8 mouse cellular contexts compared by ENCODE assay signal in the genomic region with DNA sequence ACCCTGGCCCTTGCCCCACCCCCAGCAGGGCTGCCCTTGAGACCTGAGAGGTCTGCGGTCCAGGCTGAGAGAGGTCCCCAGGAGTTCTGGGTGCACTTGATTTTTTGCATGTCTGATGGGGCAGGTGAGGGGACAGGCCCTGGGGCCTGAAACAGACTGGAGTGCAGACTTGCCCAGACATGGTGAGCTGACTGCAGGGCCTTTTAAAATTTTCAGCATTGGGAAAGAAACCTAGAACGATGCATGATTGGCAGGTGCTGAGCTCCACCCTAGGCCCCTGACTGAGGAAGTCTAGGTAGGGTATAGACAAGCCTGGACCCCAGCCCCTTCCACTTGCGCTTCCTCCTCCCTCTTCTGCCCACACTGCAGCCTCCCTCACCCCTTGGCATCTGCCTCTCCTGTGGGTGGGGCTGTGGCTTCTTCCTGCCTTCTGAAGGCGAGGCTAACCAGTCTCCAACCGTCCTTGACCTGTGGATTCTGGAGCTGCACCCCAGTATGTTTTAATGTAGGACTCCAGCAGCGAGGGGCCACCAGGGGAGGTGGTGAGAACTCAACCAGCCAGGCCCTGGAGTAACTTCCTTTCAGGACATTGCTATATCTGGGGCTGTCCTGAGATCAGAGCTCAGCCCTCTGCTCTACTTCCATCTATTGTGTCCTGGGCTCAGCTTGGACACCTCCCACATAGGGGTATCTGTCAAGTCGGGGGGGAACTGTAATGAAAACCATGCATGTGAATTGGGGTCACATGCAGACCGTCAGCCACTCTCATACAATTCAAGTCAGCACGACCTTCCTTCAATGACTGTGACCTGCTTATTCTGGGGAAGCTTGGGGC. TPM values are rescaled to one million over a fixed set of nuclear protein-coding genes. Genes with fewer than 3 reads are reported as not detected.
DNase-seq lines count a peak whose midpoint lies in the region; ATAC-seq and TF ChIP-seq lines count a peak whose summit lies in the region.

No protein-coding gene starts in this region.

- H3K9me3 ChIP-seq in limb, embryonic 12.5 days, result peaks cover 15% of the 10 kb centered on the region
- peaks cover 10% of the 10 kb centered on the region for H3K9me3 ChIP-seq in limb, embryonic 10.5 days (replicated peaks)
- H3K9me3 ChIP-seq in embryonic facial prominence, embryonic 12.5 days, result peaks cover 8% of the 10 kb centered on the region
- peaks cover 14% of the 10 kb centered on the region for H3K9me3 ChIP-seq in heart, postnatal 0 days (replicated peaks; ENCODE audit: control insufficient read depth, low read length)

- peaks cover 19% of the 10 kb centered on the region for H3K4me1 ChIP-seq in limb, embryonic 12.5 days (replicated peaks)
- peaks cover 33% of the 10 kb centered on the region for H3K4me1 ChIP-seq in limb, embryonic 10.5 days
- H3K4me1 ChIP-seq in embryonic facial prominence, embryonic 12.5 days, result peaks cover 20% of the 10 kb centered on the region
- peaks cover 15% of the 10 kb centered on the region for H3K4me1 ChIP-seq in heart, postnatal 0 days (ENCODE audit: control insufficient read depth, insufficient read depth)

- peaks cover 31% of the 10 kb centered on the region for H3K27me3 ChIP-seq in limb, embryonic 12.5 days
- H3K27me3 ChIP-seq in limb, embryonic 10.5 days (ENCODE audit: low read depth, poor library complexity, severe bottlenecking), result peaks cover 33% of the 10 kb centered on the region
- H3K27me3 ChIP-seq in embryonic facial prominence, embryonic 12.5 days, result peaks cover 21% of the 10 kb centered on the region
- H3K27me3 ChIP-seq in heart, postnatal 0 days (ENCODE audit: control insufficient read depth, insufficient read depth, low read length), result peaks cover 17% of the 10 kb centered on the region

- no peak for DNase-seq in limb, embryonic 10.5 days (ENCODE audit: low spot score)
- DNase-seq in heart, postnatal 0 days (ENCODE audit: low spot score), result peak; percentile 40
- DNase-seq in lung, postnatal 36 days, result peak; percentile 56
- no peak for DNase-seq in frontal cortex, postnatal 14 days (ENCODE audit: low spot score in 2 of 2)
- DNase-seq in embryo, embryonic 10 days (ENCODE audit: low spot score), result no peak

- no peak overlapping the region for H3K4me2 ChIP-seq in limb, embryonic 12.5 days
- no peak overlapping the region for H3K4me2 ChIP-seq in embryonic facial prominence, embryonic 12.5 days (replicated peaks)
- no peak overlapping the region for H3K4me2 ChIP-seq in heart, postnatal 0 days (ENCODE audit: low read depth, low read length)

- peak; percentile 4; the same call in 1 of the 2 replicates for TF ChIP-seq CTCF in heart, postnatal 0 days (IDR thresholded peaks at IDR 0.05; ENCODE audit: low read depth)

- H3K4me3 ChIP-seq in limb, embryonic 12.5 days (replicated peaks), result no peak overlapping the region
- H3K4me3 ChIP-seq in limb, embryonic 10.5 days, result no peak overlapping the region
- no peak overlapping the region for H3K4me3 ChIP-seq in embryonic facial prominence, embryonic 12.5 days
- no peak overlapping the region for H3K4me3 ChIP-seq in heart, postnatal 0 days (ENCODE audit: low read depth, low read length)

- H3K36me3 ChIP-seq in limb, embryonic 12.5 days, result peaks cover 40% of the 10 kb centered on the region
- H3K36me3 ChIP-seq in limb, embryonic 10.5 days, result peaks cover 40% of the 10 kb centered on the region
- peaks cover 36% of the 10 kb centered on the region for H3K36me3 ChIP-seq in embryonic facial prominence, embryonic 12.5 days
- peaks cover 37% of the 10 kb centered on the region for H3K36me3 ChIP-seq in heart, postnatal 0 days (replicated peaks; ENCODE audit: control insufficient read depth, insufficient read depth, low read length)

- TF ChIP-seq EP300 in heart, postnatal 0 days (IDR thresholded peaks at IDR 0.05; ENCODE audit: low read depth), result no peak

- H3K27ac ChIP-seq in limb, embryonic 12.5 days, result 0 out of 2 replicates have a peak overlapping the region, but pooled peaks have one; percentile 13
- H3K27ac ChIP-seq in limb, embryonic 10.5 days, result no peak overlapping the region
- peak overlapping the region; percentile 50 for H3K27ac ChIP-seq in embryonic facial prominence, embryonic 12.5 days
- peak overlapping the region; percentile 88 for H3K27ac ChIP-seq in heart, postnatal 0 days (ENCODE audit: low read depth)

- no peak overlapping the region for H3K9ac ChIP-seq in limb, embryonic 12.5 days (replicated peaks)
- no peak overlapping the region for H3K9ac ChIP-seq in embryonic facial prominence, embryonic 12.5 days
- H3K9ac ChIP-seq in heart, postnatal 0 days (replicated peaks; ENCODE audit: low read depth, low read length), result no peak overlapping the region

- WGBS in limb, embryonic 12.5 days, result 61% methylated on average over 9 of the region's 9 CpGs
- 52% methylated on average over 9 of the region's 9 CpGs for WGBS in limb, embryonic 10.5 days
- WGBS in embryonic facial prominence, embryonic 12.5 days, result 46% methylated on average over 9 of the region's 9 CpGs
- WGBS in heart, postnatal 0 days, result 37% methylated on average over 9 of the region's 9 CpGs

- ATAC-seq in limb, embryonic 12.5 days (ENCODE audit: insufficient number of reproducible peaks, insufficient read depth, low FRiP score, low TSS enrichment, low read depth), result no peak
- no peak for ATAC-seq in embryonic facial prominence, embryonic 12.5 days (ENCODE audit: insufficient number of reproducible peaks, insufficient read depth, low FRiP score, low TSS enrichment)
- peak; percentile 39; the same call in 1 of the 2 replicates for ATAC-seq in heart, postnatal 0 days (ENCODE audit: insufficient read depth, low read depth)
- ATAC-seq in erythroid progenitor cell, adult 5-6 weeks (replicated peaks; ENCODE audit: low FRiP score, poor library complexity, severe bottlenecking), result no peak

RNA-seq across cellular contexts. Expression of a gene that starts 16.7 kb away (rescaled TPM):
- 61.4 and 65.9 TPM in 2 replicates for polyA plus RNA-seq in limb, embryonic 12.5 days (2016; fragmentation: Nextera tagmentation; extraction: Ambion mirVana)
- 49.0 and 53.6 TPM in 2 replicates for polyA plus RNA-seq in limb, embryonic 10.5 days (2016; fragmentation: Nextera tagmentation; extraction: Ambion mirVana)
- polyA plus RNA-seq in embryonic facial prominence, embryonic 12.5 days (2016; fragmentation: Nextera tagmentation; extraction: Ambion mirVana), result 72.7 and 72.8 TPM in 2 replicates
- total RNA-seq in heart, postnatal 0 days (2014; rRNA removed; ENCODE audit: low replicate concordance), result 84.1 and 108 TPM in 2 replicates
- 32.7 and 35.4 TPM in 2 replicates for polyA plus RNA-seq in heart, postnatal 0 days (2015; fragmentation: Nextera tagmentation; extraction: Ambion mirVana)
- total RNA-seq in erythroid progenitor cell, adult 5-6 weeks (2015; ENCODE audit: low replicate concordance), result 5.9 and 19.5 TPM in 2 replicates
- 9.2 and 11.0 TPM in 2 replicates for total RNA-seq in erythroid progenitor cell, adult 5-6 weeks (2017; ENCODE audit: low replicate concordance)

RNA-seq across cellular contexts. Expression of a gene that starts 30.0 kb away (rescaled TPM):
- 4.6 and 6.6 TPM in 2 replicates for polyA plus RNA-seq in limb, embryonic 12.5 days (2016; fragmentation: Nextera tagmentation; extraction: Ambion mirVana)
- 2.8 and 4.0 TPM in 2 replicates for polyA plus RNA-seq in limb, embryonic 10.5 days (2016; fragmentation: Nextera tagmentation; extraction: Ambion mirVana)
- 4.5 and 6.2 TPM in 2 replicates for polyA plus RNA-seq in embryonic facial prominence, embryonic 12.5 days (2016; fragmentation: Nextera tagmentation; extraction: Ambion mirVana)
- total RNA-seq in heart, postnatal 0 days (2014; rRNA removed; ENCODE audit: low replicate concordance), result 0.04 and 12.6 TPM in 2 replicates
- polyA plus RNA-seq in heart, postnatal 0 days (2015; fragmentation: Nextera tagmentation; extraction: Ambion mirVana), result 0.59 and 1.6 TPM in 2 replicates
- total RNA-seq in erythroid progenitor cell, adult 5-6 weeks (2015; ENCODE audit: low replicate concordance), result 54.1 and 135 TPM in 2 replicates
- 7.4 and 32.9 TPM in 2 replicates for total RNA-seq in erythroid progenitor cell, adult 5-6 weeks (2017; ENCODE audit: low replicate concordance)

RNA-seq across cellular contexts. Expression of a gene that starts 35.5 kb away (rescaled TPM):
- polyA plus RNA-seq in limb, embryonic 12.5 days (2016; fragmentation: Nextera tagmentation; extraction: Ambion mirVana), result 228 and 243 TPM in 2 replicates
- polyA plus RNA-seq in limb, embryonic 10.5 days (2016; fragmentation: Nextera tagmentation; extraction: Ambion mirVana), result 241 and 263 TPM in 2 replicates
- 230 and 236 TPM in 2 replicates for polyA plus RNA-seq in embryonic facial prominence, embryonic 12.5 days (2016; fragmentation: Nextera tagmentation; extraction: Ambion mirVana)
- 333 and 425 TPM in 2 replicates for total RNA-seq in heart, postnatal 0 days (2014; rRNA removed; ENCODE audit: low replicate concordance)
- 210 and 212 TPM in 2 replicates for polyA plus RNA-seq in heart, postnatal 0 days (2015; fragmentation: Nextera tagmentation; extraction: Ambion mirVana)
- 31.4 and 36.9 TPM in 2 replicates for total RNA-seq in erythroid progenitor cell, adult 5-6 weeks (2015; ENCODE audit: low replicate concordance)
- 14.8 and 31.8 TPM in 2 replicates for total RNA-seq in erythroid progenitor cell, adult 5-6 weeks (2017; ENCODE audit: low replicate concordance)

RNA-seq across cellular contexts. Expression of a gene that starts 44.1 kb away (rescaled TPM):
- polyA plus RNA-seq in limb, embryonic 12.5 days (2016; fragmentation: Nextera tagmentation; extraction: Ambion mirVana), result 0.60 and 0.86 TPM in 2 replicates
- 0.40 and 0.51 TPM in 2 replicates for polyA plus RNA-seq in limb, embryonic 10.5 days (2016; fragmentation: Nextera tagmentation; extraction: Ambion mirVana)
- 1.9 and 2.8 TPM in 2 replicates for polyA plus RNA-seq in embryonic facial prominence, embryonic 12.5 days (2016; fragmentation: Nextera tagmentation; extraction: Ambion mirVana)
- total RNA-seq in heart, postnatal 0 days (2014; rRNA removed; ENCODE audit: low replicate concordance), result 0.57 and 1.2 TPM in 2 replicates
- polyA plus RNA-seq in heart, postnatal 0 days (2015; fragmentation: Nextera tagmentation; extraction: Ambion mirVana), result 0.51 and 0.60 TPM in 2 replicates
- total RNA-seq in erythroid progenitor cell, adult 5-6 weeks (2015; ENCODE audit: low replicate concordance), result not detected in 2 replicates
- not detected in 2 replicates for total RNA-seq in erythroid progenitor cell, adult 5-6 weeks (2017; ENCODE audit: low replicate concordance)

RNA-seq across cellular contexts. Expression of a gene that starts 48.6 kb away (rescaled TPM):
- 3.8 and 4.4 TPM in 2 replicates for polyA plus RNA-seq in limb, embryonic 12.5 days (2016; fragmentation: Nextera tagmentation; extraction: Ambion mirVana)
- polyA plus RNA-seq in limb, embryonic 10.5 days (2016; fragmentation: Nextera tagmentation; extraction: Ambion mirVana), result 3.7 and 4.6 TPM in 2 replicates
- 3.4 and 4.5 TPM in 2 replicates for polyA plus RNA-seq in embryonic facial prominence, embryonic 12.5 days (2016; fragmentation: Nextera tagmentation; extraction: Ambion mirVana)
- total RNA-seq in heart, postnatal 0 days (2014; rRNA removed; ENCODE audit: low replicate concordance), result 14.6 and 16.9 TPM in 2 replicates
- polyA plus RNA-seq in heart, postnatal 0 days (2015; fragmentation: Nextera tagmentation; extraction: Ambion mirVana), result 5.7 and 5.8 TPM in 2 replicates
- total RNA-seq in erythroid progenitor cell, adult 5-6 weeks (2015; ENCODE audit: low replicate concordance), result 2.1 and 5.4 TPM in 2 replicates
- 0.68 and 0.90 TPM in 2 replicates for total RNA-seq in erythroid progenitor cell, adult 5-6 weeks (2017; ENCODE audit: low replicate concordance)

Comparison
In these comparisons a context has a peak if more than half of its experiments do, and no peak if none do; other contexts are left out.
1. DNase-seq: peak in heart, postnatal 0 days (single experiment) and lung, postnatal 36 days (single experiment); none in limb, embryonic 10.5 days (single experiment), frontal cortex, postnatal 14 days (0 of 2) and embryo, embryonic 10 days (single experiment).